Mouse (Mus musculus) stomach, postnatal 0 days (tissue): ENCODE measurements around the gene Trim69. TPM values are rescaled to one million over a fixed set of nuclear protein-coding genes. Genes with fewer than 3 reads are reported as not detected.

Source experiments
- ATAC-seq: fragments of 200-750 bp; cut with Nextera tagmentation; 2 replicates; pipeline ENCODE4 v1.8.0; 2017; ENCODE audit not compliant: low FRiP score, low TSS enrichment
- DNase-seq: peaks from one replicate; pipeline ENCODE4 v3.0.0-alpha.2; 2016; ENCODE audit warnings: low spot score
- H3K27ac ChIP-seq: fragments of 300-500 bp; sonication (generic); replicated peaks from 2 replicates; pipeline ENCODE4 v1.5.1; 2014; ENCODE audit warnings: mild to moderate bottlenecking, control low read depth
- H3K27me3 ChIP-seq: fragments of 300-500 bp; sonication (generic); 2 replicates; pipeline ENCODE4 v1.6.1; 2014; ENCODE audit warnings: low read length; ENCODE audit not compliant: control insufficient read depth, insufficient read depth
- H3K36me3 ChIP-seq: fragments of 300-500 bp; sonication (generic); 2 replicates; pipeline ENCODE4 v1.6.1; 2014; ENCODE audit warnings: low read length, mixed read lengths; ENCODE audit not compliant: control insufficient read depth, insufficient read depth
- H3K4me1 ChIP-seq: fragments of 300-500 bp; sonication (generic); replicated peaks from 2 replicates; pipeline ENCODE4 v1.6.1; 2014; ENCODE audit warnings: antibody characterized with exemption; ENCODE audit not compliant: control insufficient read depth, insufficient read depth
- H3K4me2 ChIP-seq: fragments of 300-500 bp; sonication (generic); replicated peaks from 2 replicates; pipeline ENCODE4 v1.6.1; 2014; ENCODE audit warnings: low read depth, mild to moderate bottlenecking, control low read depth, moderate library complexity
- H3K4me3 ChIP-seq: fragments of 300-500 bp; sonication (generic); 2 replicates; pipeline ENCODE4 v1.5.1; 2014; ENCODE audit warnings: low read depth, low read length, control low read depth
- H3K9ac ChIP-seq: fragments of 300-500 bp; sonication (generic); 2 replicates; pipeline ENCODE4 v1.6.1; 2014; ENCODE audit warnings: mild to moderate bottlenecking, low read length, control low read depth, mixed read lengths
- H3K9me3 ChIP-seq: fragments of 300-500 bp; sonication (generic); 2 replicates; pipeline ENCODE4 v1.6.1; 2016; ENCODE audit warnings: low read length; ENCODE audit not compliant: control insufficient read depth
- CTCF ChIP-seq: IDR thresholded peaks from 2 replicates; pipeline ENCODE4 v1.5.1; 2016; ENCODE audit warnings: antibody characterized with exemption, low read depth, mild to moderate bottlenecking, moderate library complexity
- EP300 ChIP-seq: optimal IDR thresholded peaks from 2 replicates; pipeline ENCODE3; 2016; ENCODE audit warnings: antibody characterized with exemption
- WGBS: fragments of 180-500 bp; shearing (Covaris S2); extraction: QIAGEN DNeasy Blood & Tissue Kit; methylation state at CpG from one replicate; pipeline ENCODE4 v1.1.7; 2014; 5-methylcytosine and 5-hydroxymethylcytosine counted together
- polyA plus RNA-seq: library from polyadenylated mRNA; unstranded; fragments of >200 nt; fragmentation: Nextera tagmentation; extraction: Ambion mirVana; gene quantifications from 2 replicates; pipeline ENCODE4 v1.2.1, GENCODE M21; 2015

The Trim69 gene
- polyA plus RNA-seq: 0.05 TPM in 1 of 2 replicates, not detected in the other

- 39% methylated on average over 2 of the region's 2 CpGs for WGBS
- H3K9me3 ChIP-seq: no peaks in the 10 kb centered on the region
- no peaks in the 10 kb centered on the region for H3K4me1 ChIP-seq
- H3K4me2 ChIP-seq: no peak within 1 kb of the TSS
- DNase-seq (peak; percentile 83), ATAC-seq (peak; percentile 65)
- no peaks in the 10 kb centered on the region for H3K36me3 ChIP-seq
- TF ChIP-seq EP300: no peak
- peak; percentile 95 for TF ChIP-seq CTCF
- no peak within 1 kb of the TSS for H3K9ac ChIP-seq
- H3K27ac ChIP-seq: no peak within 1 kb of the TSS
- H3K4me3 ChIP-seq: no peak within 1 kb of the TSS
- H3K27me3 ChIP-seq: no peaks in the 10 kb centered on the region
Measured at GRCm38 (mm10) chr2:122160680-122161079, at the start of gene Trim69. Gene Trim69, plus strand, starts transcription at chr2:122160700.

- Histone ChIP-seq H3K9me3 (no peaks in the 10 kb centered on the region), H3K9ac (no peak overlapping the region), H3K4me1 (no peaks in the 10 kb centered on the region), H3K4me2 (no peak overlapping the region), H3K36me3 (peaks cover 7% of the 10 kb centered on the region; the same call in 1 of the 2 replicates), H3K4me3 (no peak overlapping the region), H3K27ac (no peak overlapping the region), H3K27me3 (no peaks in the 10 kb centered on the region)
- DNase-seq (no peak), ATAC-seq (no peak)
- no peak for TF ChIP-seq EP300
- no peak for TF ChIP-seq CTCF
- WGBS: 84% methylated on average over 2 of the region's 2 CpGs
Measured at GRCm38 (mm10) chr2:122116888-122117287, 43.6 kb upstream of the Trim69 start.

GRCm38 (mm10) chr2:122117961-122118958, 42.2 kb upstream of the Trim69 start, which contains the start of gene Spg11:
Gene Spg11, minus strand, starts transcription at chr2:122118386.
- WGBS: under 1% methylated on average over 46 of the region's 47 CpGs
- H3K4me3 ChIP-seq: peak within 1 kb of the TSS; percentile 97
- peak; percentile 80 for TF ChIP-seq EP300
- peak; percentile 30; the same call in 1 of the 2 replicates for TF ChIP-seq CTCF

GRCm38 (mm10) chr2:122125680-122126572, 34.6 kb upstream of the Trim69 start:
- H3K9ac ChIP-seq: no peak overlapping the region
- no peak for DNase-seq
- H3K27me3 ChIP-seq: no peaks in the 10 kb centered on the region
- TF ChIP-seq CTCF (no peak), EP300 (no peak)
- H3K36me3 ChIP-seq: no peaks in the 10 kb centered on the region
- no peak overlapping the region for H3K4me2 ChIP-seq
- no peaks in the 10 kb centered on the region for H3K9me3 ChIP-seq
- WGBS: 41% methylated on average over 12 of the region's 12 CpGs
- H3K27ac ChIP-seq: no peak overlapping the region
- H3K4me1 ChIP-seq: no peaks in the 10 kb centered on the region
- ATAC-seq: no peak
- no peak overlapping the region for H3K4me3 ChIP-seq

More at GRCm38 (mm10) chr2:122117961-122118958, 42.2 kb upstream of the Trim69 start, which contains the start of gene Spg11:
- H3K27ac ChIP-seq: peak within 1 kb of the TSS; percentile 98
- no peaks in the 10 kb centered on the region for H3K27me3 ChIP-seq
- DNase-seq: peak; percentile 98
- peak within 1 kb of the TSS; percentile 97 for H3K9ac ChIP-seq
- H3K4me2 ChIP-seq: peak within 1 kb of the TSS; percentile 54
- H3K36me3 ChIP-seq: peaks cover 2% of the 10 kb centered on the region; the same call in 1 of the 2 replicates
- H3K9me3 ChIP-seq: no peaks in the 10 kb centered on the region
- H3K4me1 ChIP-seq: no peaks in the 10 kb centered on the region
- peak; percentile 99 for ATAC-seq

GRCm38 (mm10) chr2:122126765-122127347, 33.6 kb upstream of the Trim69 start:
- Histone ChIP-seq H3K27ac (no peak overlapping the region), H3K36me3 (no peaks in the 10 kb centered on the region), H3K4me3 (no peak overlapping the region), H3K9me3 (no peaks in the 10 kb centered on the region), H3K4me2 (no peak overlapping the region), H3K4me1 (no peaks in the 10 kb centered on the region), H3K9ac (no peak overlapping the region), H3K27me3 (no peaks in the 10 kb centered on the region)
- DNase-seq (no peak), ATAC-seq (no peak)
- whole genome bisulfite sequencing: 40% methylated on average over 5 of the region's 5 CpGs
- TF ChIP-seq CTCF (no peak), EP300 (no peak)
